Mouse (Mus musculus) heart, adult 2 months (tissue): ENCODE data around the gene Ngp.

ENCODE experiments used
- CTCF ChIP-seq: fragments of 200-600 bp; IDR thresholded peaks from 2 replicates; pipeline ENCODE4 v1.8.1; 2022; ENCODE audit warnings: antibody characterized with exemption, mild to moderate bottlenecking, moderate library complexity
- EP300 ChIP-seq: fragments of 200-500 bp; IDR thresholded peaks from 2 replicates; pipeline ENCODE4 v1.6.1; 2011; ENCODE audit warnings: low read depth, low read length, control low read depth; ENCODE audit not compliant: insufficient read depth
- POLR2A ChIP-seq: fragments of 200-500 bp; IDR thresholded peaks from 2 replicates; pipeline ENCODE4 v1.6.1; 2011; ENCODE audit warnings: mild to moderate bottlenecking, low read depth, low read length, control low read depth; ENCODE audit not compliant: insufficient read depth

DNA sequence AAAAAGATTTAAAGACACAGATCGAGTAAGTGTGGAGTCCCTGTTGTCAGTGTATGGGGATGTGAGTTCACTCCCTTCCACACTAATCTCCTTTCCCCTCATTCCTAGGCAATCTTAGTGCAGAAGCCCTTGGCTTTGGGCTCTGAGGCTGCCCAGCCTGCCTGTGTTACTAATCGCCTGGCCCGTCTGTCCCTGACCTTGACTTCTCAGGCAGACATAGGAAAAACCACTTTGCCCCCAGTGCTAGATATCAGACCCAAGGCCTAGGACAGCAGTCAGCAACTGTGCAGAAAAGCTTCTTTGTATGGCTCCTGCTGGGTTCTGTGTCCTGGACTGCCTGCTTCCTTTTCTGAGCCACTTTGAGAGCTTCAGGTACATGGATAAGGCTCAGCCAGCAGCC, 43.9 kb upstream of the Ngp start:
- no peak for TF ChIP-seq CTCF
- no peak for TF ChIP-seq EP300
- no peak for TF ChIP-seq POLR2A
